Mouse (Mus musculus) olfactory bulb, adult 2 months (tissue): ENCODE data around the gene Ankk1.

ENCODE experiments used
- CTCF ChIP-seq: fragments of 200-500 bp; IDR thresholded peaks from 2 replicates; pipeline ENCODE4 v1.5.1; 2012; ENCODE audit warnings: low read depth, mild to moderate bottlenecking, low read length, moderate library complexity; ENCODE audit not compliant: insufficient read depth
- POLR2A ChIP-seq: fragments of 200-500 bp; IDR thresholded peaks from 2 replicates; pipeline ENCODE4 v1.6.1; 2012; ENCODE audit warnings: mild to moderate bottlenecking, low read depth, low read length, moderate library complexity; ENCODE audit not compliant: insufficient read depth

- TF ChIP-seq POLR2A (no peak), CTCF (no peak)
Measured at GRCm38 (mm10) chr9:49450491-49450890, 23.7 kb upstream of the Ankk1 start.
